Mouse (Mus musculus) gastrocnemius, adult 2 months (tissue): ENCODE measurements around the gene Galnt17. TPM values are rescaled to one million over a fixed set of nuclear protein-coding genes. Genes with fewer than 3 reads are reported as not detected.

ENCODE experiments used
- DNase-seq: peaks from one replicate; pipeline ENCODE4 v3.0.0; 2022
- H3K27ac ChIP-seq: fragments of 200-600 bp; 2 replicates; pipeline ENCODE4 v1.8.1; 2022; ENCODE audit warnings: mild to moderate bottlenecking
- H3K4me3 ChIP-seq: fragments of 200-600 bp; 2 replicates; pipeline ENCODE4 v1.8.1; 2022; ENCODE audit warnings: mild to moderate bottlenecking, moderate library complexity
- CTCF ChIP-seq: fragments of 200-600 bp; IDR thresholded peaks from 2 replicates; pipeline ENCODE4 v1.8.1; 2022; ENCODE audit warnings: antibody characterized with exemption, mild to moderate bottlenecking, moderate library complexity
- intact Hi-C: fragments of 180-260 bp; cut with DNase I; formaldehyde crosslinking; loops from one replicate; pipeline ENCODE4 v1.15.1; 2025
- total RNA-seq, 2 experiments: library from RNA; stranded (reverse); gene quantifications; 2 replicates each; pipeline ENCODE4 v1.2.3; 2021

Gene Galnt17
- total RNA-seq, 2 experiments from 2014 or later, result 4.3 to 4.5 TPM

GRCm38 (mm10) chr5:130862302-130862701, 446.0 kb downstream of the Galnt17 start:
- intact Hi-C loops, result loop anchor here (2.0 to 10.0 kb wide), 2 partner anchors 142 to 568 kb away; no protein-coding TSS in a partner anchor
- TF ChIP-seq CTCF, result peak; percentile 69
- no peak overlapping the region for H3K4me3 ChIP-seq
- DNase-seq, result peak; percentile 45
- H3K27ac ChIP-seq, result no peak overlapping the region

- peak; percentile 48 for TF ChIP-seq CTCF
- Histone ChIP-seq H3K27ac (no peak overlapping the region), H3K4me3 (no peak overlapping the region)
- intact Hi-C loops, result loop anchor here (2.0 to 10.0 kb wide), 3 partner anchors 145 to 585 kb away; no protein-coding TSS in a partner anchor
- no peak for DNase-seq
These were observed 448.6 kb downstream of the Galnt17 start for GRCm38 (mm10) chr5:130859736-130860135.

GRCm38 (mm10) chr5:130858706-130859105, 449.6 kb downstream of the Galnt17 start:
- Histone ChIP-seq H3K27ac (no peak overlapping the region), H3K4me3 (no peak overlapping the region)
- DNase-seq, result no peak
- no peak for TF ChIP-seq CTCF
- intact Hi-C loops, result loop anchor here (2.0 to 10.0 kb wide), 2 partner anchors 454 to 584 kb away; no protein-coding TSS in a partner anchor

- H3K4me3 ChIP-seq, result no peak overlapping the region
- DNase-seq, result peak; percentile 22
- no peak overlapping the region for H3K27ac ChIP-seq
- intact Hi-C loops, result loop anchor here (2.0 to 10.0 kb wide), 2 partner anchors 453 to 583 kb away; no protein-coding TSS in a partner anchor
- TF ChIP-seq CTCF, result peak; percentile 65
These were observed 450.1 kb downstream of the Galnt17 start for GRCm38 (mm10) chr5:130858148-130858547.

GRCm38 (mm10) chr5:130854430-130854829, 453.9 kb downstream of the Galnt17 start:
- H3K27ac ChIP-seq, result no peak overlapping the region
- intact Hi-C loops, result loop anchor here (10.0 kb wide), 1 partner anchor 450 kb away; no protein-coding TSS in a partner anchor
- TF ChIP-seq CTCF, result no peak
- no peak for DNase-seq
- no peak overlapping the region for H3K4me3 ChIP-seq

DNA sequence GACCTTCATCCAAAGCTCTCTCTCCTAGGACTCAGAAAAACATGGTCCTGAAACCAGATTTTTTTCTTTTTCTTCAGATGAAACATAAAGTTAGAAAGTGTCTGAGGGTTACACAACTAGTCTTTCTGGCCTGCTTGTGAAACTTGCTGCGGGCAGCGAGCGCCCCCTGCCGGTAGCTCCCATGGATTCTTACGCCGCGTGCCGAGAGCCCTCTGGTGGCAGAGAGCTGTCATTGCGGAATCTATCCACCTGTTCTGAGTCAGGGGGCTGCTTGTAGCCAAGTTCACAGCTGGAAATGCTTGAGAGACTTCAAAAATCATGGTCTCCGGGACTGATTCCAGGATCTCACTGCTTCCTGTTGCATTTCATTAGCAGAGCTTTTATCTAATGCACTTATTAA, 454.9 kb downstream of the Galnt17 start:
- H3K4me3 ChIP-seq, result no peak overlapping the region
- TF ChIP-seq CTCF, result no peak
- intact Hi-C loops, result loop anchor here (10.0 kb wide), 1 partner anchor 449 kb away; no protein-coding TSS in a partner anchor
- no peak overlapping the region for H3K27ac ChIP-seq
- DNase-seq, result peak; percentile 89

- intact Hi-C loops, result loop anchor here (10.0 kb wide), 1 partner anchor 447 kb away; no protein-coding TSS in a partner anchor
- no peak for DNase-seq
- Histone ChIP-seq H3K4me3 (no peak overlapping the region), H3K27ac (no peak overlapping the region)
- TF ChIP-seq CTCF, result no peak
These were observed 456.1 kb downstream of the Galnt17 start for GRCm38 (mm10) chr5:130852182-130852581.

GRCm38 (mm10) chr5:130849610-130850009, 458.7 kb downstream of the Galnt17 start:
- Histone ChIP-seq H3K4me3 (no peak overlapping the region), H3K27ac (no peak overlapping the region)
- no peak for DNase-seq
- intact Hi-C loops, result loop anchor here (10.0 kb wide), 1 partner anchor 445 kb away; no protein-coding TSS in a partner anchor
- no peak for TF ChIP-seq CTCF

GRCm38 (mm10) chr5:130848562-130848961, 459.7 kb downstream of the Galnt17 start:
- Histone ChIP-seq H3K4me3 (no peak overlapping the region), H3K27ac (no peak overlapping the region)
- intact Hi-C loops, result no loop called here
- DNase-seq, result no peak
- no peak for TF ChIP-seq CTCF

DNA sequence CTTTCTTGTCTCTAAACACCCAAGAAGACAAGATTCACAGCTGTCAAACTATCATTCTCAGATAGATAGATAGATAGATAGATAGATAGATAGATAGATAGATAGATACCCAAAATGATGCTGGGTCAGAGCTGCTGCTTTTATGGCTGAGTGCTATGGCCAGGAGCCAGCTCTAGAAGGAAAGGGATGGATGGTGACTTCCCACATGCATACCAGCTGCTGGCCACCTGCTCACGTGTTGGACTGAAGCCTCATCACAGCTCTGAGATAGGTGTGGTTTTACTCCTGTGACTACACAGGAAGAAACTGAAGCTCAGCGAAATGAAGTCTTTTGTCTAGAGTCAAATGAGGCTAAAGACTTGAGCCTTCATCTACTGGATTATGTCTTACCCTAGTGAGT, 482.5 kb downstream of the Galnt17 start:
- Histone ChIP-seq H3K27ac (no peak overlapping the region), H3K4me3 (no peak overlapping the region)
- no peak for TF ChIP-seq CTCF
- intact Hi-C loops, result no loop called here
- DNase-seq, result no peak
